Mouse (Mus musculus) mature B cell (primary cell): ENCODE data around the gene Fbxw2.
"Not testable (repeated sequence)": the region's sequence is repeated elsewhere in the genome, so short reads cannot be mapped to it uniquely, and the experiment has no call there.

ENCODE experiments used
- in situ Hi-C: fragments of 300-500 bp; cut with MboI; formaldehyde crosslinking; loops from 2 replicates; pipeline ENCODE4 v1.14.3; 2019

Gene Fbxw2

GRCm38 (mm10) chr2:34825827-34826459, at the start of gene Fbxw2:
Gene Fbxw2, minus strand, starts transcription at chr2:34826311.
- in situ Hi-C loops, result no loop called here

DNA sequence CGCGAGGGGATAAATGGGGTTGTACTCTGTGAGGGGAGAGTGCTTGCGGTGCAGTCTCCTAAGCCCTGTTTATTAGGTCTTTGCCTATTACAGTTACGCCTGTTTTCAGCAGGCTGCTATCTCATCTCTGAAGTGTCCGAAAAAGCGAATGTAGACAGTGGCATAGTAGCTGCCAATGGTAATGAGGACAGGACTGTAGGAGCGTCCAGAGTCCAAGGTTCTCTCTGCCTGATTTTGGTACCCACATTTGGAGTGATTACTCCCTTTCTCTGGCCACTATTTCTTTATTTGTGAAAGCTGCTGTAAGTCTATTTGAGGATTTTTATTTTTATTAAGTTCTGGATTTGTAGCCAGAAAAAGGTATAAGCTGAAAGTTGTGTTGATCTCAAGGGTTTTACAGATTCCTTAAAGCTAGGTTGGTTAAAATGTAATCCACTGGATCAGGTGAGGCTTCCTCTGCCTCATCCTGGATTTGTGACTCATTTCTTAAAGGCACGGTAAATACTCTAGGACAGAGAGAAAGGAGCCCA, 48.8 kb upstream of the Fbxw2 start, which contains the start of gene Psmd5:
Psmd5 (minus strand) TSS at position 153 of the 530 bp plus-strand sequence.
- in situ Hi-C loops, result no loop called here

GRCm38 (mm10) chr2:34874271-34874670, 48.2 kb upstream of the Fbxw2 start, which contains the start of gene Cutal:
Gene Cutal, plus strand, starts transcription at chr2:34874396.
- in situ Hi-C loops, result no loop called here

GRCm38 (mm10) chr2:34870520-34871474, 44.7 kb upstream of the Fbxw2 start:
- in situ Hi-C loops, result no loop called here

GRCm38 (mm10) chr2:34869680-34870079, 43.6 kb upstream of the Fbxw2 start:
- in situ Hi-C loops, result no loop called here

GRCm38 (mm10) chr2:34857728-34858127, 31.6 kb upstream of the Fbxw2 start:
- in situ Hi-C loops, result no loop called here

DNA sequence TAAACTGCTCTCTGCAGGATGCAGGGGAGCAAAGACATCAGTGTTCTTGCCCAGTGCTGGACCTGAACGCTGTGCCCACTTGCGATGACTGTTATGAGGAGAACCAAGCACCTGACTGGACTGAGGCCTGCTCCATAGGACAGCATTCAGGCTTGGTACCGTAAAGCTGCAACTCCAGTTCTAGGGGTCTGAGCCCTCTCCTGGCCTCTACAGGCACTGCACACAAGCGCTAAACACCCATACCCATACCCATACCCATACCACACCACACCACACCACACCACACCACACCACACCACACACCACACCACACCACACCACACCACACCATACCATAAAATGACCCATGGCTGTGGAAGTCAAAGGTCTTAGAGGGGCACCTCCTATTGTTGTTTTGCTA, 29.2 kb upstream of the Fbxw2 start:
- in situ Hi-C loops, result no loop called here

DNA sequence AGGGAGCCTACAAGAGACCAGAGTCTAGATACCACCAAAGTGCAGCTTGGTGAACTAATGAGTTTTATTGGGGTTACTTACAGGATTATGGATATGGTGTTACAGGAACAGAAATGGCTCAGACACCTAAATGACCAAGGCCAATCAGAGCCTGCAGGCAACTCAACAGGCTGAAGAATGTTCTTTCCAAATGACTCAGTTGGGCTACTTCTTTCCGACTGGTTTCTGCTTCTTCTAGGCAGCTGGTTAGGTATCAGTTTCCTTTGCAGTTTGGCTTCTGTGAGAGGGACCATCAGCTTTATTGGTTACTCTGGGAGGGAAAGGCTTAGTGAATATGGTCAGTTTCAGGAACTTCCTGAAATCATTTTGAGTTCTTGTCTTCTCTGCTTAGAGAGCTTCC, 21.6 kb upstream of the Fbxw2 start:
- in situ Hi-C loops, result no loop called here

- in situ Hi-C loops, result no loop called here
Observed at GRCm38 (mm10) chr2:34843211-34843939, 17.3 kb upstream of the Fbxw2 start.

- in situ Hi-C loops, result no loop called here
Observed at GRCm38 (mm10) chr2:34841706-34842105, 15.6 kb upstream of the Fbxw2 start.

GRCm38 (mm10) chr2:34840143-34840542, 14.0 kb upstream of the Fbxw2 start:
- in situ Hi-C loops, result not testable (repeated sequence)

DNA sequence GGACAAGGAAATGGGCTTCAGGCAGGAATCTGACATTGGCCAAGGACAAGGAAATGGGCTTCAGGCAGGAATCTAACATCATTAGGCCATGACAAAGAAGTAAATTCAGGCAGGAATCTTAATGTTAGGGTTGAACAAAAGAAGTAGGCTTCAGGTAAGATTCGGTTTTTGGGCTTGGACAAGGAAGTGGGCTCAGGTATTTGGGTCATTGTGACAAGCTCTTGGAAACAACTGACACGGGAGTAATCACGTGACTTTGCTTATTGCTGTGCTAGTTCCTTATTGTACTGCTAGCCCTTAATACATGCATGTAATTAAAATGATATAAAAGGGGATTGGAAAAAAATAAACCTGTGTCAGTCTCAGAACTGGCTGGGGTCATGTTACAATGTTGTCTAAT, 9.6 kb upstream of the Fbxw2 start:
- in situ Hi-C loops, result no loop called here

GRCm38 (mm10) chr2:34833624-34834023, 7.5 kb upstream of the Fbxw2 start:
- in situ Hi-C loops, result no loop called here

DNA sequence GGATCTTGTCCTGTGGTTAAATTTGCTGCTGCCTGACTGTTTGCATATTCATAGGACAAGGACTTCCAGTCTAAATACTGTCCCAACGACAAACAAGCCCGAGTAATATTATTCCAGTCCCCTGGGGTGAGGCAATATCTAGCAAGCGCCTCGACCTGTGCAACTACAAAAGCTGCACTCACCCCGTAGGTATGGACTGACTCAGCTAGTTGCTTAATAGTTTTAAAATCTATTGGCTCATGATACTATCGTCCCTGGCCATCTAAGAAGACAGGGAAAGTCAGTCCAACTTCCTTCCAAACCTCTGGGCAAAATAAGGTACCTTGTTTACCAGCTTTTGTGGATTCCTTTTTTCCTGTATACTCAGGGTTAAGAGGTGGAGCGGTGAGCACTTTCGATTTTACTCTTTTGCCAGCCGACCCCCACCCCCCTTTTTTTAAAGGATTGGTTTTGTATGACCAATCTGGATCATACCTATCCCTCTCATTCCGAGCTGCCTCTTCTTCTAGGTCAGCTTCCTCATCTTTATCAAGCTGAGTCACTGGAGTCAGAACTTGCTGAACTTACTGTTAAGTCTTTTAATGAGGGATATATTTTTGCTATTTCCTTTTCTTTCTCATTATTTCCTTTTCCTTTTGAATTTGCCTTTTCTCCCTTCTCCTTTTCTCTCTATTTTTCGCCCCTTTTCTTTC, 6.8 kb upstream of the Fbxw2 start, which contains the start of gene Gm34653:
Gm34653 (plus strand) TSS at position 242 of the 692 bp plus-strand sequence.
- in situ Hi-C loops, result not testable (repeated sequence)

- in situ Hi-C loops, result not testable (repeated sequence)
Observed at GRCm38 (mm10) chr2:34830066-34830465, 4.0 kb upstream of the Fbxw2 start.

GRCm38 (mm10) chr2:34828026-34828425, 1.9 kb upstream of the Fbxw2 start:
- in situ Hi-C loops, result no loop called here

GRCm38 (mm10) chr2:34827591-34827990, 1.5 kb upstream of the Fbxw2 start:
- in situ Hi-C loops, result no loop called here

DNA sequence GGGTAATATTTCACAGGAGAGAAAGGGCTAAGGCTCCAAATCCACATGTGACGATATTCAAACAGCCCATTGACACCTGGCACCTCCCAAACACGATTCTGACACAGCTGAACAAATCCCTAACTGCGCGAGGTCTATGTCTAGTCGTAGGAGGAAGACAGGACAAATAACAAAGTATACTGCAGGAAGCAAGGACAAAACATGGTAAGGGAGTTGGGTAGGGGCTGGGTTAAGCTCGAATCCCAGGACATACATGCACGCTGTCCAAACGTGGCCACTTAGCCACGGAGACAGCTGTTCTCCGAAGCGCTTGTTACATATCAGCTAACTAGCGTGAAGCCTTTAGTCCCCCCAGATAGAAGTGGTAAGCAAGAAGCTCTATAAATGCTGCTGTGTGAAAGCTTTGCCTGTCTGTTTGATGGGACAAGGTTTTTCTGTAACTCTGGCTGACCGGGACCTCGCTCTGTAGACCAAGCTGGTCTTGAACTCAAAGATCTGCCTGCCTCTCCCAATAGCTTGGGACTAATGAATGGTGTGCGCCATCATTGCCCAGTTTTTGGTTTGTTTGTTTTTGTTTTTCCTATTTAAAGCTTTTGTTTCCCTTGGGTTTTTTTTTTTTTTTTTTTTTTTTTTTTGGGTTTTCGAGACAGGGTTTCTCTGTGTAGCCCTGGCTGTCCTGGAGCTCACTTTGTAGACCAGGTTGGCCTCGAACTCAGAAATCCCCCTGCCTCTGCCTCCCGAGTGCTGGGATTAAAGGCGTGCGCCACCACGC, 535 bp upstream of the Fbxw2 start:
- in situ Hi-C loops, result no loop called here

GRCm38 (mm10) chr2:34818492-34818891, 7.6 kb downstream of the Fbxw2 start:
- in situ Hi-C loops, result no loop called here

DNA sequence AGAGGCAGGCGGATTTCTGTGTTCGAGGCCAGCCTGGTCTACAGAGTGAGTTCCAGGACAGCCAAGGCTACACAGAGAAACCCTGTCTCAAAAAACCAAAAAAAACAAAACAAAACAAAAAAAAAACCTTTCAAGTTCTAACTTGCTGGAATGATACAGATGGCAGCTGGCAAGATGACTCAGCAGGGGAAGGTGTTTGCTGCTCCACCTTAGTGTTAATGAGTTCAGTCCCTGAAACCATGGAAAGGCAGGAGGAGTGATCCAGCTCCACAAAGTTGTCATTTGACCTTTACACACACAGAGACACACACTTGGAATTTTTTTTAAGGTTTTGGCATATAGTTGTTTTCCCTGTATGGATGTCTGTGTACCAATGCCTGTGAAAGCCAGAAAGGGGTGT, 10.2 kb downstream of the Fbxw2 start:
- in situ Hi-C loops, result not testable (repeated sequence)
